Mouse (Mus musculus) small intestine, adult 2 months (tissue): ENCODE results near the gene Cabp4. TPM values are rescaled to one million over a fixed set of nuclear protein-coding genes. Genes with fewer than 3 reads are reported as not detected.

Experiments used
- H3K27ac ChIP-seq: fragments of 200-500 bp; 2 replicates; pipeline ENCODE4 v1.5.1; 2012; ENCODE audit warnings: low read depth, low read length, control low read depth, inconsistent platforms; ENCODE audit not compliant: insufficient read depth
- H3K27me3 ChIP-seq: fragments of 200-500 bp; 2 replicates; pipeline ENCODE4 v1.6.1; 2012; ENCODE audit warnings: mild to moderate bottlenecking, moderate library complexity, low read length, inconsistent platforms; ENCODE audit not compliant: control insufficient read depth, insufficient read depth
- H3K36me3 ChIP-seq: fragments of 200-500 bp; 2 replicates; pipeline ENCODE4 v1.6.1; 2012; ENCODE audit warnings: mild to moderate bottlenecking, low read length, control low read depth, inconsistent platforms; ENCODE audit not compliant: control insufficient read depth, insufficient read depth
- H3K4me1 ChIP-seq: fragments of 200-500 bp; 2 replicates; pipeline ENCODE4 v1.6.1; 2012; ENCODE audit warnings: low read length, inconsistent platforms, mixed read lengths; ENCODE audit not compliant: control insufficient read depth, insufficient read depth, insufficient read length
- H3K4me3 ChIP-seq: fragments of 200-500 bp; 2 replicates; pipeline ENCODE4 v1.5.1; 2012; ENCODE audit warnings: low read depth, mild to moderate bottlenecking, control low read depth, inconsistent platforms, low read length, moderate library complexity
- CTCF ChIP-seq: fragments of 200-500 bp; IDR thresholded peaks from 2 replicates; pipeline ENCODE4 v1.5.1; 2012; ENCODE audit warnings: low read depth, mild to moderate bottlenecking, control low read depth, inconsistent platforms, low read length, moderate library complexity, mixed read lengths; ENCODE audit not compliant: insufficient replicate concordance, insufficient read length; ENCODE audit errors: extremely low read depth
- POLR2A ChIP-seq: fragments of 200-500 bp; IDR thresholded peaks from 2 replicates; pipeline ENCODE4 v1.6.1; 2012; ENCODE audit warnings: low read depth, mild to moderate bottlenecking, control low read depth, inconsistent platforms, low read length, moderate library complexity
- WGBS: fragments of 180-500 bp; shearing (Covaris S2); methylation state at CpG from one replicate; pipeline ENCODE4 v1.1.7; 2018; 5-methylcytosine and 5-hydroxymethylcytosine counted together
- polyA plus RNA-seq: library from polyadenylated mRNA; depleted of rRNA; stranded (reverse); fragments of >200 nt; gene quantifications from 2 replicates; pipeline ENCODE4 v1.2.3, GENCODE M21; 2012

The Cabp4 gene
- polyA plus RNA-seq, 1 experiment: 0.42 TPM

DNA sequence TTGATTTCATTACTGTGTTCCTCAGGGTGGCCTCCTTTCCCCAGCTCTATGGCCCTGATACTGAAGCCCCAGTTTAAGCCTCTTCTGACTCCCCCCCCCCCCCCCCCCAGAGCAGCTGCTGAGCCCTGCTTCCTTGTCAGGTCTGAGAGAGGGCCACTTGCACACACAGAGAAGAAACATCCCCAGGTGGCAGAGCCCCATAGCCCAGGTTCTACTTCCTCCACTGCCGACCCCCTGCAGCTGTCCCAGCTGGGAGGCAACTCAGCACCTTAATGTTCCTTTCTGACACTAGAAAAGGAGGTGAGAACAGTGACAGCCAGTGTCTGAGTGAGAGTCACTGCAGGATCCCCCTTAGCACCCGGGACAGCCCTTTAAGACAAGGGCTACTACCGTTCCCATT is 40.0 kb downstream of the Cabp4 start:
- Histone ChIP-seq H3K4me1 (peaks cover 11% of the 10 kb centered on the region), H3K27ac (no peak overlapping the region), H3K4me3 (no peak overlapping the region), H3K36me3 (peaks cover 43% of the 10 kb centered on the region), H3K27me3 (no peaks in the 10 kb centered on the region)
- no peak for TF ChIP-seq CTCF
- TF ChIP-seq POLR2A: no peak
- 75% methylated on average over 3 of the region's 3 CpGs for WGBS

DNA sequence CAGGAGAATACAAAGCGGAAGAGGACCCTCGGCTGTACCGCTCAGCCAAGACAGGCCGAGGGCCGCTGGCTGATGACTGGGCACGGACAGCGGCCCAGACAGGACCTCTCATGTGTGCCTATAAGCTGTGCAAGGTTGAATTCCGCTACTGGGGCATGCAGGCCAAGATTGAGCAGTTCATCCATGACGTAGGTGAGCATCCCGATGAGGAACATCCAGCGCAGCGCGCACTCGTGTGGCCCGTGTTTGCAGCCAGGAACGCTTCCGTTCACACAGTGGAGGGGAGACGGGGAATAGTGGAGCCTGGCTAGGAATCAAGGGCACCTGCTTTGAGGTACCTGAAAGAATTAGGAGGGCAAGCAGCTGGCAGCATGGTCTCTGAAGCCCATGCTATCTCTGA is 40.5 kb downstream of the Cabp4 start:
- peaks cover 44% of the 10 kb centered on the region for H3K36me3 ChIP-seq
- H3K4me1 ChIP-seq: peaks cover 16% of the 10 kb centered on the region
- H3K4me3 ChIP-seq: no peak overlapping the region
- H3K27ac ChIP-seq: no peak overlapping the region
- no peak for TF ChIP-seq POLR2A
- TF ChIP-seq CTCF: no peak
- H3K27me3 ChIP-seq: no peaks in the 10 kb centered on the region
- WGBS: 96% methylated on average over 18 of the region's 18 CpGs

DNA sequence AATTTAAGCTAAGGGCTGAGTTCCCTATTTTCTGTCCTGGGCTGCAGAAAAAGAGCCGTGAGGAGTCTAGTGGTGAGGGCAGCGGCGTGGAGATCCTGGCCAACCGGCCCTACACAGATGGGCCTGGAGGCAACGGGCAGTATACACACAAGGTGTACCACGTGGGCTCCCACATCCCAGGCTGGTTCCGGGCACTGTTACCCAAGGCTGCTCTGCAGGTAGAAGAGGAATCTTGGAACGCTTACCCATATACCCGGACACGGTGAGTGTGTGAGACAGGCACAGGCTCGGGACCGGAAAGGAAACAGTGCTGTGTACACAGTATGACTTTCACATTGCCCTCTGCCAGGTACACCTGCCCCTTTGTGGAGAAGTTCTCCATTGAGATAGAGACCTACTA is 41.2 kb downstream of the Cabp4 start:
- Histone ChIP-seq H3K36me3 (peaks cover 41% of the 10 kb centered on the region), H3K4me3 (no peak overlapping the region), H3K27ac (no peak overlapping the region), H3K27me3 (no peaks in the 10 kb centered on the region), H3K4me1 (peaks cover 22% of the 10 kb centered on the region)
- WGBS: 91% methylated on average over 12 of the region's 12 CpGs
- TF ChIP-seq CTCF (no peak), POLR2A (no peak)

DNA sequence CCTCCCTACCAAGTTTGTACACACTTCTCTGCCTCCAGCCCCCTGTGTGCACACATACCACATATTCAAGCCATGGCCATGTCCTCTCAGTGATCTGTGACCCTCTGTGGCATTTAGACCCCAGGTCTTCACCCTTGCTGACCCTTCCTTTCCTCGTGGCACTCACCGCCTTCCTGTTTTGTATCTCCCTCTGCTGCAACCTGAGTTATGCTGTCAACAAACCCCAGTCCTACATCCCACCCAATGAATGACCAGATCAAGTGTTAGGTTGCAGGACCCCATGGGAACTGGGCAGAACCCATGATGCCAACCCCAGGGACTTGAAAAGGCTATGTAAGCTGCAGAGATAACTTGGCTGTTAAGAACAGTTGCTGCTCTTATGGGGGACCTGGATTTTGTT is 41.8 kb downstream of the Cabp4 start:
- Histone ChIP-seq H3K27me3 (no peaks in the 10 kb centered on the region), H3K36me3 (peaks cover 39% of the 10 kb centered on the region), H3K4me3 (no peak overlapping the region), H3K4me1 (peaks cover 23% of the 10 kb centered on the region), H3K27ac (no peak overlapping the region)
- TF ChIP-seq CTCF: no peak
- no peak for TF ChIP-seq POLR2A
- 95% methylated on average over 2 of the region's 2 CpGs for WGBS

DNA sequence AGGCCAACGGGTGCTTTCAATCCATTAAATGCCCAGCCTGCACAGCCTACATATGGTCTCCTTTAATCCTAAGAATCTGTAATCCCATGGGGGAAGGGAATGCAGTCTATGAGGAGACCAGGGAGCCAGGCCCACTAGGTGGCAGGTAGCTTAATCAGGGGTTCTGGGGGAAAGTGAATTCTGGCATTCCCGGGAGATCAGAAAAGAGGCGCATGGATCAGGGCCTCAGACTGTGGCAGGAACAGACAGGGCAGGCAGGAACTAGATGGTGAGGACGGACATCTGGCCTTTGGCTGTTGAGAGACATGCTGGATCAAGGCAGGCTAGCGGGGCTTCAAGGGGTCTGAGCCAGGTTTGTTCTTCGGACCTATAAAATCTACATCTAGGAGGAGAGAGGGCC is 42.4 kb downstream of the Cabp4 start:
- Histone ChIP-seq H3K36me3 (peaks cover 33% of the 10 kb centered on the region), H3K4me1 (peaks cover 24% of the 10 kb centered on the region), H3K27me3 (no peaks in the 10 kb centered on the region), H3K4me3 (no peak overlapping the region), H3K27ac (no peak overlapping the region)
- TF ChIP-seq POLR2A (no peak), CTCF (no peak)
- 92% methylated on average over 6 of the region's 6 CpGs for WGBS

DNA sequence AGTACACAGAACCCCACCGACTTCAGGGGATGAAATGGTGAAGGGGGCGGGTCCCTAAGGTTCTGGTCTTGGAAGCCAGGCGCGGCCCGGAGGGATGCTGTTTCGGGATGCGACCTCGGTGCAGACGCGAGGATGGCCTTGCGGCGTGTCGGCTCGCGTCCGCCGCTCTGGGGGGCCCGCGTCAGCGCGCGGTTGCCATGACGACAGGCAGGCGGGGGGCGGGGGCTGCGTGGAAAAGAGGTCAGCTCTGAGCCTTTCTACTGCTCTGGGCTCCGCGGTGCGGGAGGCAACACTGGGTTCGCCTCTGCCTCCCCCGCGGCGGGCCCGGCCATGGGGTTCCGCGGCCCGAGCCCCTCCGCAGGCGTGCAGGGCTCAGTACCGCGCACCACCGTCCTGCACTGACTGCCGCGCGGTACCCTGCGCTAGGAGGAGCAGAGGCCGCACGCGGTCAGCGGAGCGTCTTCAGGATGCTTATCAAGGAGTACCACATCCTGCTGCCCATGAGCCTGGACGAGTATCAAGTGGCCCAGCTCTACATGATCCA is 43.0 kb downstream of the Cabp4 start:
- Histone ChIP-seq H3K4me3 (peak overlapping the region; percentile 91), H3K36me3 (peaks cover 29% of the 10 kb centered on the region), H3K4me1 (peaks cover 26% of the 10 kb centered on the region), H3K27ac (no peak overlapping the region), H3K27me3 (no peaks in the 10 kb centered on the region)
- no peak for TF ChIP-seq POLR2A
- TF ChIP-seq CTCF: no peak
- 4% methylated on average over 51 of the region's 52 CpGs for WGBS

DNA sequence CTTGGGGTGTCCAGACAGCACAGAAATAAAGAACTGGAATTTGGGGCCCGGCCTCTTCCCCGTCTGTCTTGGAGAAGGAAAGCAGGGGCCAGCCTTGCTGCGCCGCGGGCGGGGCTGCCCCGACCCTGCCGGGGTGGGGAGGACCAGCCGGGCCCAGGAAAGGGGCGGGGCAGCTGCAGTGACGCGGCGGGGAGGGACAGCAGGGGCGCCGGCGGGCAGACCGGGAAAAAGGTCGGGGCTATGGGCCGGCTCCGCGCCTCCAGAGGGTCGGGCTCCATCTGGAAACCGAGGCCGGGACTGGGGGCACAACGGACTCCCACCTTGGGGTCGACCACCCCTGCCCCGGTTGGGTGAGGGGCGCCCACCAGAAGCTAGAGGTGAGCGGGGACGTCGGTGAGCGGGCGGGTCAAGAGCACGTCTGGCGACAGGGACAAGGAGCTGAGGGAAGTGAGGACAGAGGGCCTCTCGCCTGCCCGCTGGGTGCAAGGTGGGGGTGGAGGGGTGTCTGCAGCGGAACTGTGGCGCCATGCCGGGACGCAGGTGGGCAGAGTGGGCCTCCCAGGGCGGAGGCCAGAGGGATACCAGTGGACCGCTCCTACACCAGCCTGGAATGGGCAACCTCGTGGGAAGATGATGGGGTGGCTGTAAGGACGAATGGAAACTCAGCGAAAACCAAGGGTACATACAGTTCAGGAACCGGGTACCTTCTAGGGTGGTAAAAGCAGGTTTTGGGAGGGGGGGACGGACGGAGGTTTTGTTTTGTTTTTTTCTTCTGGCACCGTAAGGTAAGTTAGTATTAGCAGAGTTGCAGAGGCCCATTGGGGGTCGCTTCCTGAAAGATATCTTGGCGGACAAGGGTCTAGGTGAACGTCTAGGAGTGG is 43.8 kb downstream of the Cabp4 start, which contains the start of gene Pitpnm1:
TSS of gene Pitpnm1 (plus strand) at position 162 of the 881 bp plus-strand sequence.
- no peaks in the 10 kb centered on the region for H3K27me3 ChIP-seq
- 1% methylated on average over 53 of the region's 53 CpGs for WGBS
- H3K36me3 ChIP-seq: peaks cover 22% of the 10 kb centered on the region
- TF ChIP-seq CTCF (no peak), POLR2A (peak; percentile 71)
- H3K27ac ChIP-seq: peak within 1 kb of the TSS; percentile 90
- peak within 1 kb of the TSS; percentile 91 for H3K4me3 ChIP-seq
- peaks cover 26% of the 10 kb centered on the region for H3K4me1 ChIP-seq
